Comparison of ENCODE assay signal across 22 mouse cellular contexts in the genomic region with DNA sequence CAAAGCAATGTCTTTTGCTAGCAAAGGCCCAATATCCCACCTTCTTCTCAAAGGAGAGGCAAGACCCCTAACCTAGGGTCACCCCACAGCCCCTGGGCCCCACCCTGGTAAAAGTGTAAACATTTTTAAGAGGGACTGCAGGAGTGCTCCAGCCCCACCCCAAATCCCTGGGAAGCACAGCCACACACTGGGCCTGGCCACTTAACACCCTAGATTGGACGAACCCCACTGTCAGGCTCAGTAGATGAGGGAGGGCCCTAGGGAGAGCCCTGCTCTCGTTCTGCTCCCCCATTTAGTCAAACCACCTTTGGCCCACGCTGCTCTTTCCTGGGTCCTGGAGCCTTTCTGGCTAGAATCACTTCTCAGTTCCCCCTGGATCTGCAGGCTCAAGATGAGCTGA.
A peak's percentile ranks its signal among the peaks of the same experiment; 100 is the strongest.
DNase-seq lines count a peak whose midpoint lies in the region; ATAC-seq lines count a peak whose summit lies in the region.
"Had no signal": no experiment of that assay in that cellular context is flagged by ENCODE, and none has a peak within 500 bp of the region (broad histone marks: within the 10 kb centered on the region; RNA-seq: fewer than 3 reads in every experiment).

No protein-coding gene starts in this region.

- no peak overlapping the region for H3K4me3 ChIP-seq in embryonic facial prominence, embryonic 11.5 days (ENCODE audit: low read depth, low read length)
- H3K4me3 ChIP-seq in embryonic facial prominence, embryonic 10.5 days: no peak overlapping the region
- no peak overlapping the region for H3K4me3 ChIP-seq in hindbrain, embryonic 11.5 days (ENCODE audit: low read depth, low read length)
- no peak overlapping the region for H3K4me3 ChIP-seq in hindbrain, embryonic 14.5 days (replicated peaks; ENCODE audit: low read length)
- H3K4me3 ChIP-seq in midbrain, embryonic 10.5 days: no peak overlapping the region
- H3K4me3 ChIP-seq in midbrain, embryonic 13.5 days (replicated peaks): no peak overlapping the region
- H3K4me3 ChIP-seq in embryonic facial prominence, embryonic 13.5 days: no peak overlapping the region
- H3K4me3 ChIP-seq: forebrain, embryonic 13.5 days; heart, embryonic 10.5 days; heart, embryonic 15.5 days had no signal

- no peak overlapping the region for H3K4me2 ChIP-seq in embryonic facial prominence, embryonic 11.5 days (ENCODE audit: low read depth, low read length)
- H3K4me2 ChIP-seq in hindbrain, embryonic 11.5 days (replicated peaks; ENCODE audit: low read depth, low read length): no peak overlapping the region
- no peak overlapping the region for H3K4me2 ChIP-seq in hindbrain, embryonic 14.5 days (replicated peaks)
- no peak overlapping the region for H3K4me2 ChIP-seq in midbrain, embryonic 13.5 days (replicated peaks)
- H3K4me2 ChIP-seq in embryonic facial prominence, embryonic 13.5 days: no peak overlapping the region
- H3K4me2 ChIP-seq: forebrain, embryonic 13.5 days; heart, embryonic 15.5 days had no signal

- WGBS in embryonic facial prominence, embryonic 11.5 days: 67% methylated on average over 3 of the region's 3 CpGs
- 74% methylated on average over 3 of the region's 3 CpGs for WGBS in embryonic facial prominence, embryonic 10.5 days
- 76% methylated on average over 3 of the region's 3 CpGs for WGBS in hindbrain, embryonic 11.5 days
- 50% methylated on average over 3 of the region's 3 CpGs for WGBS in hindbrain, embryonic 14.5 days
- 67% methylated on average over 3 of the region's 3 CpGs for whole genome bisulfite sequencing in midbrain, embryonic 10.5 days
- WGBS in midbrain, embryonic 13.5 days: 58% methylated on average over 3 of the region's 3 CpGs
- WGBS in embryonic facial prominence, embryonic 13.5 days: 49% methylated on average over 3 of the region's 3 CpGs

- H3K9me3 ChIP-seq in embryonic facial prominence, embryonic 11.5 days (replicated peaks; ENCODE audit: control insufficient read depth, low read length): no peaks in the 10 kb centered on the region
- H3K9me3 ChIP-seq in embryonic facial prominence, embryonic 10.5 days: no peaks in the 10 kb centered on the region
- no peaks in the 10 kb centered on the region for H3K9me3 ChIP-seq in hindbrain, embryonic 11.5 days (ENCODE audit: control insufficient read depth, low read length)
- no peaks in the 10 kb centered on the region for H3K9me3 ChIP-seq in hindbrain, embryonic 14.5 days (ENCODE audit: control insufficient read depth, low read length)
- no peaks in the 10 kb centered on the region for H3K9me3 ChIP-seq in midbrain, embryonic 10.5 days (replicated peaks)
- H3K9me3 ChIP-seq in midbrain, embryonic 13.5 days: no peaks in the 10 kb centered on the region
- H3K9me3 ChIP-seq in embryonic facial prominence, embryonic 13.5 days: no peaks in the 10 kb centered on the region
- H3K9me3 ChIP-seq: forebrain, embryonic 13.5 days; G1E; heart, embryonic 10.5 days; heart, embryonic 15.5 days had no signal

- H3K9ac ChIP-seq in embryonic facial prominence, embryonic 11.5 days (replicated peaks; ENCODE audit: low read length): no peak overlapping the region
- H3K9ac ChIP-seq in hindbrain, embryonic 11.5 days (ENCODE audit: low read depth, low read length): no peak overlapping the region
- no peak overlapping the region for H3K9ac ChIP-seq in hindbrain, embryonic 14.5 days
- no peak overlapping the region for H3K9ac ChIP-seq in midbrain, embryonic 13.5 days (replicated peaks)
- H3K9ac ChIP-seq in embryonic facial prominence, embryonic 13.5 days: 0 out of 2 replicates have a peak overlapping the region, but pooled peaks have one; percentile 11
- H3K9ac ChIP-seq: forebrain, embryonic 13.5 days; forebrain, postnatal 0 days; heart, embryonic 15.5 days had no signal

- no peak overlapping the region for H3K27ac ChIP-seq in embryonic facial prominence, embryonic 11.5 days (replicated peaks; ENCODE audit: low read depth, low read length)
- H3K27ac ChIP-seq in embryonic facial prominence, embryonic 10.5 days (replicated peaks): no peak overlapping the region
- H3K27ac ChIP-seq in hindbrain, embryonic 11.5 days (ENCODE audit: low read depth, low read length): peak overlapping the region; percentile 4; the same call in 1 of the 2 replicates
- no peak overlapping the region for H3K27ac ChIP-seq in hindbrain, embryonic 14.5 days
- 0 out of 2 replicates have a peak overlapping the region, but pooled peaks have one; percentile 28 for H3K27ac ChIP-seq in midbrain, embryonic 10.5 days (replicated peaks)
- H3K27ac ChIP-seq in midbrain, embryonic 13.5 days: no peak overlapping the region
- H3K27ac ChIP-seq in embryonic facial prominence, embryonic 13.5 days: no peak overlapping the region
- H3K27ac ChIP-seq: forebrain, embryonic 13.5 days; heart, embryonic 10.5 days; heart, embryonic 15.5 days had no signal

- no peaks in the 10 kb centered on the region; the same call in 1 of the 2 replicates for H3K4me1 ChIP-seq in embryonic facial prominence, embryonic 11.5 days (ENCODE audit: control insufficient read depth, insufficient read depth, low read length)
- H3K4me1 ChIP-seq in embryonic facial prominence, embryonic 10.5 days: peaks cover 22% of the 10 kb centered on the region
- peaks cover 10% of the 10 kb centered on the region for H3K4me1 ChIP-seq in hindbrain, embryonic 11.5 days (replicated peaks; ENCODE audit: control insufficient read depth, insufficient read depth, low read length)
- H3K4me1 ChIP-seq in hindbrain, embryonic 14.5 days (replicated peaks; ENCODE audit: control insufficient read depth, insufficient read depth, low read length): peaks cover 37% of the 10 kb centered on the region
- H3K4me1 ChIP-seq in midbrain, embryonic 10.5 days: peaks cover 46% of the 10 kb centered on the region
- H3K4me1 ChIP-seq in midbrain, embryonic 13.5 days (replicated peaks): peaks cover 53% of the 10 kb centered on the region
- peaks cover 25% of the 10 kb centered on the region for H3K4me1 ChIP-seq in embryonic facial prominence, embryonic 13.5 days

- no peaks in the 10 kb centered on the region for H3K36me3 ChIP-seq in embryonic facial prominence, embryonic 11.5 days (replicated peaks; ENCODE audit: control insufficient read depth, insufficient read depth, low read depth, low read length)
- H3K36me3 ChIP-seq in embryonic facial prominence, embryonic 10.5 days (replicated peaks): 0 out of 2 replicates have a peak, but pooled peaks cover 5% of the 10 kb centered on the region
- no peaks in the 10 kb centered on the region for H3K36me3 ChIP-seq in hindbrain, embryonic 11.5 days (ENCODE audit: control insufficient read depth, insufficient read depth, low read length)
- no peaks in the 10 kb centered on the region for H3K36me3 ChIP-seq in hindbrain, embryonic 14.5 days (replicated peaks; ENCODE audit: control insufficient read depth, insufficient read depth)
- H3K36me3 ChIP-seq in midbrain, embryonic 10.5 days: no peaks in the 10 kb centered on the region
- no peaks in the 10 kb centered on the region for H3K36me3 ChIP-seq in midbrain, embryonic 13.5 days
- no peaks in the 10 kb centered on the region for H3K36me3 ChIP-seq in embryonic facial prominence, embryonic 13.5 days
- H3K36me3 ChIP-seq: heart, embryonic 10.5 days; heart, embryonic 15.5 days had no signal

- ATAC-seq in embryonic facial prominence, embryonic 11.5 days (replicated peaks; ENCODE audit: insufficient number of reproducible peaks, low FRiP score, low TSS enrichment, low read depth): 0 out of 2 replicates have a peak, but pooled peaks have one; percentile 26
- no peak for ATAC-seq in hindbrain, embryonic 11.5 days (ENCODE audit: low FRiP score)
- no peak for ATAC-seq in hindbrain, embryonic 14.5 days (ENCODE audit: low FRiP score)
- ATAC-seq in midbrain, embryonic 13.5 days: no peak
- no peak for ATAC-seq in embryonic facial prominence, embryonic 13.5 days (ENCODE audit: insufficient number of reproducible peaks, insufficient read depth, low FRiP score, low TSS enrichment, low read depth)
- ATAC-seq: CD4-positive, CD25-positive, alpha-beta regulatory T cell, adult 4 months; forebrain, embryonic 13.5 days; forebrain, postnatal 0 days had no signal

- no peak for DNase-seq in embryonic facial prominence, embryonic 11.5 days (ENCODE audit: low spot score)
- no peak for DNase-seq in embryonic facial prominence, embryonic 10.5 days (ENCODE audit: low spot score)
- DNase-seq in hindbrain, embryonic 11.5 days (ENCODE audit: low spot score): no peak
- no peak for DNase-seq in hindbrain, embryonic 14.5 days (ENCODE audit: low spot score)
- DNase-seq in midbrain, embryonic 10.5 days (ENCODE audit: low spot score): no peak
- DNase-seq: adrenal gland, adult 8-10 months; B cell, adult 2 months; cerebellum, adult 11 months; cerebellum, adult 8-10 months; cerebellum, postnatal 14 days; embryo, embryonic 11 days; forebrain, postnatal 0 days; gastrocnemius, postnatal 14 days; heart, postnatal 14 days; kidney, adult 11 months had no signal

- H3K27me3 ChIP-seq in embryonic facial prominence, embryonic 11.5 days (ENCODE audit: control insufficient read depth, insufficient read depth, low read length): no peaks in the 10 kb centered on the region
- H3K27me3 ChIP-seq in embryonic facial prominence, embryonic 10.5 days (replicated peaks; ENCODE audit: low read depth, poor library complexity, severe bottlenecking): no peaks in the 10 kb centered on the region
- no peaks in the 10 kb centered on the region for H3K27me3 ChIP-seq in hindbrain, embryonic 11.5 days (ENCODE audit: control insufficient read depth, insufficient read depth, low read length)
- no peaks in the 10 kb centered on the region for H3K27me3 ChIP-seq in hindbrain, embryonic 14.5 days (ENCODE audit: control insufficient read depth, insufficient read depth, low read length)
- H3K27me3 ChIP-seq in midbrain, embryonic 10.5 days (ENCODE audit: low read depth, poor library complexity, severe bottlenecking): no peaks in the 10 kb centered on the region
- H3K27me3 ChIP-seq in midbrain, embryonic 13.5 days: no peaks in the 10 kb centered on the region
- no peaks in the 10 kb centered on the region for H3K27me3 ChIP-seq in embryonic facial prominence, embryonic 13.5 days
- H3K27me3 ChIP-seq: forebrain, embryonic 13.5 days; heart, embryonic 15.5 days had no signal

Comparison
In these comparisons a context has a peak if more than half of its experiments do, and no peak if none do; other contexts are left out.
1. H3K27ac ChIP-seq: peak in hindbrain, embryonic 11.5 days (single experiment) and midbrain, embryonic 10.5 days (single experiment); none in embryonic facial prominence, embryonic 11.5 days (single experiment), embryonic facial prominence, embryonic 10.5 days (single experiment), hindbrain, embryonic 14.5 days (single experiment), midbrain, embryonic 13.5 days (single experiment) and embryonic facial prominence, embryonic 13.5 days (single experiment).